Mouse (Mus musculus) spleen, postnatal 0 days (tissue): Measurements from ENCODE around the gene Hist2h2ac. TPM values are rescaled to one million over a fixed set of nuclear protein-coding genes. Genes with fewer than 3 reads are reported as not detected.

Source experiments
- polyA plus RNA-seq: library from polyadenylated mRNA; unstranded; fragments of >200 nt; fragmentation: Nextera tagmentation; extraction: Ambion mirVana; gene quantifications from 2 replicates; pipeline ENCODE4 v1.2.1, GENCODE M21; 2015

Hist2h2ac gene
- polyA plus RNA-seq, result 26.4 and 35.3 TPM in 2 replicates

GRCm38 (mm10) chr3:96220765-96221639, at the start of gene Hist2h2ac, which contains the start of gene Hist2h2be:
Gene Hist2h2ac (minus strand): TSS chr3:96220880.
Gene Hist2h2be (plus strand): TSS chr3:96221119.

GRCm38 (mm10) chr3:96269511-96270474, 49.1 kb upstream of the Hist2h2ac start, which contains the start of gene Hist2h2bb:
Gene Hist2h2bb (plus strand): TSS chr3:96269752.

GRCm38 (mm10) chr3:96268051-96268775, 47.5 kb upstream of the Hist2h2ac start, which contains the start of gene Hist2h3b:
Gene Hist2h3b (plus strand): TSS chr3:96268654.

GRCm38 (mm10) chr3:96262979-96263550, 42.4 kb upstream of the Hist2h2ac start, which contains the start of gene Hist2h4:
Gene Hist2h4 (minus strand): TSS chr3:96263311.

GRCm38 (mm10) chr3:96246427-96246856, 25.8 kb upstream of the Hist2h2ac start, which contains the start of gene Hist2h3c1:
Gene Hist2h3c1 (plus strand): TSS chr3:96246685.

GRCm38 (mm10) chr3:96245003-96245886, 24.6 kb upstream of the Hist2h2ac start, which contains the start of gene Hist2h2aa1:
Gene Hist2h2aa1 (plus strand): TSS chr3:96245497.

GRCm38 (mm10) chr3:96239949-96240798, 19.5 kb upstream of the Hist2h2ac start, which contains the start of gene Hist2h2aa2:
Gene Hist2h2aa2 (minus strand): TSS chr3:96240276.

GRCm38 (mm10) chr3:96238954-96239793, 18.5 kb upstream of the Hist2h2ac start, which contains the start of gene Hist2h3c2:
Gene Hist2h3c2 (minus strand): TSS chr3:96239127.

GRCm38 (mm10) chr3:96219661-96220130, 984 bp downstream of the Hist2h2ac start, which contains the start of the genes Bola1 and Hist2h2ab:
Gene Bola1 (minus strand): TSS chr3:96219709.
Gene Hist2h2ab (plus strand): TSS chr3:96219865.

GRCm38 (mm10) chr3:96180727-96181477, 39.8 kb downstream of the Hist2h2ac start, which contains the start of gene Sv2a:
Gene Sv2a (plus strand): TSS chr3:96181151.

GRCm38 (mm10) chr3:96172197-96173178, 48.2 kb downstream of the Hist2h2ac start, which contains the start of gene Sf3b4:
Gene Sf3b4 (plus strand): TSS chr3:96172332.

